Mouse (Mus musculus) lung, postnatal 0 days (tissue): ENCODE data around the gene Wdr83. TPM values are rescaled to one million over a fixed set of nuclear protein-coding genes. Genes with fewer than 3 reads are reported as not detected.
"Not testable (repeated sequence)": the region's sequence is repeated elsewhere in the genome, so short reads cannot be mapped to it uniquely, and the experiment has no call there.

Experiments
- ATAC-seq: fragments of 200-750 bp; cut with Nextera tagmentation; 2 replicates; pipeline ENCODE4 v1.8.0; 2017; ENCODE audit warnings: moderate library complexity
- DNase-seq: peaks from one replicate; pipeline ENCODE4 v3.0.0-alpha.2; 2016; ENCODE audit warnings: low spot score
- H3K27ac ChIP-seq: fragments of 300-500 bp; sonication (generic); 2 replicates; pipeline ENCODE4 v1.5.1; 2014; ENCODE audit warnings: antibody characterized with exemption, mild to moderate bottlenecking, low read length, mixed read lengths
- H3K27me3 ChIP-seq: fragments of 300-500 bp; sonication (generic); replicated peaks from 2 replicates; pipeline ENCODE4 v1.6.1; 2014; ENCODE audit warnings: low read length, mixed read lengths; ENCODE audit not compliant: insufficient read depth
- H3K36me3 ChIP-seq: fragments of 300-500 bp; sonication (generic); 2 replicates; pipeline ENCODE4 v1.6.1; 2014; ENCODE audit warnings: low read length, mixed read lengths; ENCODE audit not compliant: insufficient read depth
- H3K4me1 ChIP-seq: fragments of 300-500 bp; sonication (generic); 2 replicates; pipeline ENCODE4 v1.6.1; 2014; ENCODE audit warnings: antibody characterized with exemption, low read depth, low read length, mixed read lengths; ENCODE audit not compliant: insufficient read depth
- H3K4me2 ChIP-seq: fragments of 300-500 bp; sonication (generic); replicated peaks from 2 replicates; pipeline ENCODE4 v1.6.1; 2014; ENCODE audit warnings: low read depth, mild to moderate bottlenecking, low read length, moderate library complexity, mixed read lengths
- H3K4me3 ChIP-seq: fragments of 300-500 bp; sonication (generic); 2 replicates; pipeline ENCODE4 v1.5.1; 2014; ENCODE audit warnings: low read depth, low read length
- H3K9ac ChIP-seq: fragments of 300-500 bp; sonication (generic); replicated peaks from 2 replicates; pipeline ENCODE4 v1.6.1; 2014; ENCODE audit warnings: low read depth, mild to moderate bottlenecking
- H3K9me3 ChIP-seq: fragments of 300-500 bp; sonication (generic); 2 replicates; pipeline ENCODE4 v1.6.1; 2016; ENCODE audit warnings: low read length, mixed read lengths
- CTCF ChIP-seq: IDR thresholded peaks from 2 replicates; pipeline ENCODE4 v1.5.1; 2016; ENCODE audit warnings: antibody characterized with exemption, mild to moderate bottlenecking
- EP300 ChIP-seq: IDR thresholded peaks from 2 replicates; pipeline ENCODE4 v1.6.1; 2016; ENCODE audit warnings: antibody characterized with exemption, mild to moderate bottlenecking, control low read depth
- WGBS: fragments of 180-500 bp; shearing (Covaris S2); extraction: QIAGEN DNeasy Blood & Tissue Kit; methylation state at CpG from one replicate; pipeline ENCODE4 v1.1.7; 2014; 5-methylcytosine and 5-hydroxymethylcytosine counted together
- polyA plus RNA-seq: library from polyadenylated mRNA; unstranded; fragments of >200 nt; fragmentation: Nextera tagmentation; extraction: Ambion mirVana; gene quantifications from 2 replicates; pipeline ENCODE4 v1.2.1, GENCODE M21; 2015

Wdr83 gene
- polyA plus RNA-seq, 1 experiment from 2014 or later, result 26.7 TPM

DNA sequence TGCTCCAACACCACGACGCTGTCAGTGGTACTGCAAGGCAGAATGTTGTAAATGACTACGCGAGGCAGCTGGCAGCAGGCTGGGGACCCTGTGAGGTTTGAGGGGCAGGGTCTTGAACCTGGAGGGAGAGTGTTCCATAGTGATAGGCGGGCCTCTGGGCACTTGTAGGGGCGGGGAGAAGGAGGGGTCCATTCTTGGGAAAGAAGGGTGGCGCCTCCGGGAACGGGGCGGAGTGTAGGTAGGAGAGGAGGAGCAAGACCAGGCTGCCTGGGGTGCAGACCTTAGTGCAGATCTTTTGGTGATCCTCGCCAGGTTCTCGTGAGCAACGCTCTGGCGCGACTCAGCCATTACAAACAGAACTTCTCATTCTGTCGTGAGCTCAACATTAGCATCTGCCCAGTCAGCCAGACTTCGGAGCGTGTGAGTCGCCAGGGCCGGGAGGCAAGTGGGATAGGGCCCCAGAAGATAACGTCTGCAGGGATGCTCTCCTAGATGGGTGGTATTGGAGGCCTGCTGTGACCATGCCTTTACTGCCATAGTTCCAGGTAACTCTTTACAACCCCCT is 10.5 kb upstream of the Wdr83 start:
- 42% methylated on average over 21 of the region's 21 CpGs for WGBS
- ATAC-seq, result 0 out of 2 replicates have a peak, but pooled peaks have one; percentile 35
- no peak overlapping the region for H3K27ac ChIP-seq
- H3K27me3 ChIP-seq, result no peaks in the 10 kb centered on the region
- no peaks in the 10 kb centered on the region for H3K9me3 ChIP-seq
- H3K4me1 ChIP-seq, result no peaks in the 10 kb centered on the region
- no peak overlapping the region for H3K9ac ChIP-seq
- no peak overlapping the region for H3K4me3 ChIP-seq
- H3K4me2 ChIP-seq, result no peak overlapping the region
- no peak for DNase-seq
- peaks cover 17% of the 10 kb centered on the region for H3K36me3 ChIP-seq
- TF ChIP-seq EP300 (no peak), CTCF (no peak)

DNA sequence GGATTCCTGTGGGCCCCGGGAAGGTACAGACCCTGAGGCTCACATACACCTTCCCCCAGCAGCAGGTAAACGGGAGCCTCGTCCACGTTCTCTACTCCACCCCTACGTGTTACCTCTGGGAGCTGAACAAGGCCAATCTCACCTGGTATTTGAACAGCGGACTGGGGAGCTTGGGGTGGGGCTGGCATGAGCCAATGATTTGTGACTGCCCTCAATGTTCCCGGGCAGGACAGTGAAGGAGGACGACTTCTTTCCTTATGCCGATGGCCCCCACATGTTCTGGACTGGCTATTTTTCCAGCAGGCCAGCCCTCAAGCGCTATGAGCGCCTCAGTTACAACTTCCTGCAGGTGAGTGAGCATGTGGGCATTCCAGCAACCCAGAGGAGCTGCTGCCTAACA is 9.8 kb upstream of the Wdr83 start:
- H3K4me3 ChIP-seq, result no peak overlapping the region
- peaks cover 10% of the 10 kb centered on the region; the same call in 1 of the 2 replicates for H3K36me3 ChIP-seq
- WGBS, result 84% methylated on average over 11 of the region's 11 CpGs
- H3K27ac ChIP-seq, result no peak overlapping the region
- no peaks in the 10 kb centered on the region for H3K4me1 ChIP-seq
- no peaks in the 10 kb centered on the region for H3K9me3 ChIP-seq
- H3K9ac ChIP-seq, result no peak overlapping the region
- H3K4me2 ChIP-seq, result no peak overlapping the region
- no peak for ATAC-seq
- DNase-seq, result no peak
- TF ChIP-seq CTCF, result no peak
- no peak for TF ChIP-seq EP300
- H3K27me3 ChIP-seq, result no peaks in the 10 kb centered on the region

DNA sequence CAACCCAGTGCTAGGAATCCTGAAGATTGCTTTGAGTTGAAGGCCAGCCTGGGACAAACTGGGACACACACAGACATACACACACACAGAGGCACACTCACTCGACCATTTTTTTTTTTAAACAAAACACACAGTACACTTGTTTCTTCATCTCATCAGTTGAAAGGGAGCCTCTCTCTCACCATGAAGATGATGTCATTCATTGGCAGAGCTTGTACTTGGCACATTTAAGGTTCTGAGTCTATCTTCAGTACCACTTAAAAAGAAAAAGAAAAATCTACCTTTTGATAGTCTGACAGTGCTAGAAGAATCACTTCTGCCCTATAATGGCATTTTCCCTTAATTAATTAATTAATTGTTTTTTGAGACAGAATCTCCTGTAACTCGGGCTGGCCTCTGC is 7.7 kb upstream of the Wdr83 start:
- no peak overlapping the region for H3K4me3 ChIP-seq
- no peak overlapping the region for H3K27ac ChIP-seq
- ATAC-seq (no peak), DNase-seq (no peak)
- H3K9me3 ChIP-seq, result no peaks in the 10 kb centered on the region
- WGBS, result 62% methylated on average over 2 of the region's 2 CpGs
- H3K36me3 ChIP-seq, result peaks cover 10% of the 10 kb centered on the region; the same call in 1 of the 2 replicates
- no peak overlapping the region for H3K9ac ChIP-seq
- H3K4me1 ChIP-seq, result no peaks in the 10 kb centered on the region
- H3K4me2 ChIP-seq, result no peak overlapping the region
- TF ChIP-seq CTCF (no peak), EP300 (no peak)
- no peaks in the 10 kb centered on the region for H3K27me3 ChIP-seq

DNA sequence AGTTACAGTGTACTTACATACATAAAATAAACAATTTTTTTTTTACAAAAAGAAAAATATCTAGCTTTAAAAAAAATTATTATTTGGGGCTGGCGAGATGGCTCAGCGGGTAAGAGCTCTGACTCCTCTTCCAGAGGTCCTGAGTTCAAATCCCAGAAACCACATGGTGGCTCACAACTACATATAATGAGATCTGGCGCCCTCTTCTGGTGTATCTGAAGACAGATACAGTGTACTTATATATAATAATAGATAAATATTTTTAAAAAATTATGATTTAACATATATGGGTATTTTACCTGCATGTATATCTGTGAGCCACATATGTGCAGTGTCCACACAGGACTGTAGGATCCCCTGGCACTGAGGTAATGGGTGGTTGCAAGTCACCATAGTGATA is 5.1 kb upstream of the Wdr83 start:
- Histone ChIP-seq H3K36me3 (peaks cover 10% of the 10 kb centered on the region; the same call in 1 of the 2 replicates), H3K9me3 (no peaks in the 10 kb centered on the region), H3K9ac (no peak overlapping the region), H3K27ac (no peak overlapping the region), H3K4me1 (peaks cover 3% of the 10 kb centered on the region), H3K4me3 (no peak overlapping the region), H3K27me3 (no peaks in the 10 kb centered on the region), H3K4me2 (no peak overlapping the region)
- TF ChIP-seq EP300 (no peak), CTCF (peak; percentile 27)
- 83% methylated on average over 3 of the region's 3 CpGs for WGBS
- DNase-seq (no peak), ATAC-seq (no peak)

DNA sequence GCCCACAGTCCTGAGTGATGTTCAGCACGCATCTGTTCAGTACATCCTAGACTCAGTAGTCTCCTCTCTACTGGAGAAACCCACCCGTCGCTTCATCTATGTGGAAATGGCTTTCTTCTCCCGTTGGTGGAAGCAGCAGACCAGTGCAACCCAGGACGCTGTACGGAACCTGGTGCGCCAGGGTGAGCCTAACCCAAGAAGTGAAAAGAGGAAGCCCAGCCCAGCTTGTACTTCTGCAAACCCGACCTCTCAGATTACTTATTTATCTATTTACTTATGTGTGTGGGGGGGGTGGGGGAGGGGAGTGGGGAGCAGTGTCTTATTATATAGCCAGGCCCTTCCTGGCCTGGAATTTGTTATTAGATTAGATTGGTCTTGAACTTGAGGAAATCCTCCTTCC is 3.5 kb upstream of the Wdr83 start:
- peaks cover 4% of the 10 kb centered on the region for H3K4me1 ChIP-seq
- H3K9ac ChIP-seq, result no peak overlapping the region
- no peaks in the 10 kb centered on the region for H3K9me3 ChIP-seq
- DNase-seq, result no peak
- no peak for ATAC-seq
- no peak overlapping the region; the same call in 1 of the 2 replicates for H3K4me2 ChIP-seq
- H3K27ac ChIP-seq, result no peak overlapping the region
- H3K27me3 ChIP-seq, result no peaks in the 10 kb centered on the region
- H3K36me3 ChIP-seq, result peaks cover 10% of the 10 kb centered on the region; the same call in 1 of the 2 replicates
- H3K4me3 ChIP-seq, result no peak overlapping the region
- WGBS, result 71% methylated on average over 8 of the region's 8 CpGs
- no peak for TF ChIP-seq EP300

DNA sequence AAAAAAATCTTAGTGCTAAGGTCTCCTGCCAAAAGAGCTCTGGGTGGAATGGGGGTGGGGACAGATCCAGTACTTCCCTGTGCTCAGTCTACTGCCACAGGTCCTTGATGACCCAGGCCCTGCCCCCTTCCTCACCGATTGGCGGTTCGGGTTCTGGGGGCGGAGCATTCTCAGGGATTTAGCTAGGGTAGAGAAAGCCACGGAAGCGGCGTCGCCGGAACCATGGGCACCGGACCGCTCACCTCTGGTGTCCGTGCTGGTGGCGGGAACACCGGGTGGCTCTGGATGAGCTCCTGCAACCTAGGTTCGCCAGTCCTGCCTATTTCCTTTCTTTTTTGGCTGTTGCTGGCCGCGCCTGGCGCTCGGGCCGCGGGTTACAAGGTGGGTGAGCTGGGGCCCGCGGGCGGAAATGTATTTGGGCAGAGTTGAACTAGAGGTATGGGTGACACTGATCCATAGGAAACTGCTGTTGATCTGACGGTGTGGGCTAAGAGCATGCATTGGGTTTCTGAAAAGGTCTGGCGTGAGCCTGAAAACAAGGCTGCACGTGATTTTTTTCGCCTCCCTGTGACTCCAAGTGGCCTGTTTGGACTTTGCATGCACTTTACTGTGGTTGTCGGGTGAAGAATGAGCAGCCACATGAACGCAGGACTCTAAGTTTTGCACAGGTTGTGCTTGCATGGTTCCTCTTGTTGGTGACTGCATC is 2.2 kb upstream of the Wdr83 start, which contains the start of gene Man2b1:
TSS of gene Man2b1 (plus strand) at position 163 of the 706 bp plus-strand sequence.
- peak; percentile 97 for DNase-seq
- TF ChIP-seq EP300, result no peak
- TF ChIP-seq CTCF, result peak; percentile 60

DNA sequence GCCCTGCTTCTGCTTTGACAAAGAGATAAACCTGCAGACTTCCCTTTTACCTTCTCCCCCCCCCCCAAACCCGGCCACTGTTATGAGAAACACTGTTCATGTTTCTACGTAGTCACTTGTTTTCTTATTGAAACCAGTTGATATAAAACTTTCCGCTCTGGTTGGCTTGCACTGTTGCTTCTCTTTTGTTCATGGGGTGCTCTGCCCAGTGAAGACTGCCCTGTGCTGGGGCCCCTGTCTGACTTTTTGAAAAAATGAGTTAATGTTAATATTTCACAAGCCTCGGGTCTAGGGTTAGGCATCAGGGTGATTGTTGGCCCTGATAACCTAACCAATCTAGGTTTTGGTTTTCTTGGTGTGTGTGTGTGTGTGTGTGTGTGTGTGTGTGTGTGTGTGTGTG is 1.1 kb upstream of the Wdr83 start:
- H3K4me2 ChIP-seq, H3K4me3 ChIP-seq: not testable (repeated sequence)

More for the DNA sequence above, 2.2 kb upstream of the Wdr83 start, which contains the start of gene Man2b1:
- Histone ChIP-seq H3K36me3 (peaks cover 10% of the 10 kb centered on the region; the same call in 1 of the 2 replicates), H3K9me3 (no peaks in the 10 kb centered on the region), H3K9ac (peak within 1 kb of the TSS; percentile 75), H3K27me3 (no peaks in the 10 kb centered on the region), H3K4me3 (peak within 1 kb of the TSS; percentile 70), H3K4me1 (peaks cover 4% of the 10 kb centered on the region), H3K4me2 (peak within 1 kb of the TSS; percentile 92), H3K27ac (peak within 1 kb of the TSS; percentile 67; the same call in 1 of the 2 replicates)
- ATAC-seq, result peak; percentile 97
- 2% methylated on average over 30 of the region's 30 CpGs for WGBS

More for the DNA sequence above, 1.1 kb upstream of the Wdr83 start:
- not testable (repeated sequence) for H3K9ac ChIP-seq, H3K27me3 ChIP-seq, H3K36me3 ChIP-seq, H3K9me3 ChIP-seq, ATAC-seq, H3K27ac ChIP-seq, H3K4me1 ChIP-seq, DNase-seq
- 77% methylated on average over 4 of the region's 4 CpGs for WGBS
